In the genomic region with DNA sequence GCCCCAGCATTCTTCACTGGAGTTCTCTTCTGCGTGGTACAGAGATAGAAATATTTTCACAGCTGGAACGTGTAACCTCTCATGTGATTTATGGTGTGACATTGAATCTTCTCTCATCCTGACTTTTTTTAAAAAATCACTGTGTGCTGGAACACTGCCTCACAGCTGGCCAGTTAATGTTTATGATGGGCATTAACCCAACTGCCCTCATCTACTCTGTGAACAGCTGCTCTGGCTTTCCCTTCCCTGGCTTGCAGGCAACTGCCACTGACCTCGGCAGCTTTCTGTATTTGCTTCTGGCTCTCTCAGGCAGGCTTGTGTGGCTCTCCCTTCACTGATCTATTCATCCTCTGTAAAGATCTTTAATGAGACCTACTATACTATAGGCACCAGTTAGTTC, we compare ENCODE assay signal across 13 mouse cellular contexts.
DNase-seq lines count a peak whose midpoint lies in the region; ATAC-seq and TF ChIP-seq lines count a peak whose summit lies in the region.
"Had no signal": no experiment of that assay in that cellular context is flagged by ENCODE, and none has a peak within 500 bp of the region (broad histone marks: within the 10 kb centered on the region; RNA-seq: fewer than 3 reads in every experiment).

No protein-coding gene starts in this region.

- no peak for TF ChIP-seq POLR2A in limb, embryonic 14.5 days (IDR thresholded peaks at IDR 0.05; ENCODE audit: borderline replicate concordance, extremely low read depth, insufficient read depth, insufficient read length)

- WGBS in limb, embryonic 14.5 days = 5% methylated on average over 3 of the region's 3 CpGs
- WGBS in midbrain, embryonic 13.5 days = 70% methylated on average over 3 of the region's 3 CpGs

- ATAC-seq in limb, embryonic 14.5 days (ENCODE audit: low FRiP score, low read depth) = peak; percentile 74; the same call in 1 of the 2 replicates
- no peak for ATAC-seq in midbrain, embryonic 13.5 days
- no peak for ATAC-seq in erythroblast, adult 5-6 weeks (replicated peaks; ENCODE audit: low FRiP score, poor library complexity, severe bottlenecking)
- ATAC-seq: forebrain, embryonic 14.5 days; midbrain, embryonic 16.5 days had no signal

- no peaks in the 10 kb centered on the region for H3K4me1 ChIP-seq in limb, embryonic 14.5 days (ENCODE audit: control insufficient read depth, insufficient read depth, low read length)
- H3K4me1 ChIP-seq in midbrain, embryonic 13.5 days (replicated peaks) = no peaks in the 10 kb centered on the region
- H3K4me1 ChIP-seq: liver, embryonic 13.5 days had no signal

- H3K9me3 ChIP-seq in limb, embryonic 14.5 days (ENCODE audit: control insufficient read depth, low read length) = no peaks in the 10 kb centered on the region
- H3K9me3 ChIP-seq in midbrain, embryonic 13.5 days = no peaks in the 10 kb centered on the region
- H3K9me3 ChIP-seq: liver, embryonic 13.5 days had no signal

- H3K9ac ChIP-seq in limb, embryonic 14.5 days (ENCODE audit: low read depth, low read length, severe bottlenecking) = no peak overlapping the region
- H3K9ac ChIP-seq in midbrain, embryonic 13.5 days (replicated peaks) = no peak overlapping the region
- H3K9ac ChIP-seq: liver, embryonic 13.5 days had no signal

- no peaks in the 10 kb centered on the region for H3K36me3 ChIP-seq in limb, embryonic 14.5 days (ENCODE audit: control insufficient read depth, insufficient read depth, low read length)
- H3K36me3 ChIP-seq in midbrain, embryonic 13.5 days = no peaks in the 10 kb centered on the region
- H3K36me3 ChIP-seq: liver, embryonic 13.5 days had no signal

- no peak overlapping the region for H3K4me3 ChIP-seq in limb, embryonic 14.5 days (replicated peaks; ENCODE audit: low read length)
- no peak overlapping the region for H3K4me3 ChIP-seq in midbrain, embryonic 13.5 days (replicated peaks)
- H3K4me3 ChIP-seq: liver, embryonic 13.5 days had no signal

- H3K27me3 ChIP-seq in limb, embryonic 14.5 days (ENCODE audit: control insufficient read depth, insufficient read depth, low read length) = no peaks in the 10 kb centered on the region
- no peaks in the 10 kb centered on the region for H3K27me3 ChIP-seq in midbrain, embryonic 13.5 days
- H3K27me3 ChIP-seq: liver, embryonic 13.5 days had no signal

- no peak overlapping the region for H3K4me2 ChIP-seq in limb, embryonic 14.5 days (replicated peaks; ENCODE audit: low read depth, low read length, severe bottlenecking)
- H3K4me2 ChIP-seq in midbrain, embryonic 13.5 days (replicated peaks) = no peak overlapping the region
- H3K4me2 ChIP-seq: liver, embryonic 13.5 days had no signal

- no peak overlapping the region for H3K27ac ChIP-seq in limb, embryonic 14.5 days (replicated peaks; ENCODE audit: low read depth, low read length)
- no peak overlapping the region for H3K27ac ChIP-seq in midbrain, embryonic 13.5 days
- H3K27ac ChIP-seq: liver, embryonic 13.5 days had no signal

- DNase-seq in gastrocnemius, postnatal 25 days = peak; percentile 5
- DNase-seq in gastrocnemius, adult 18-20 months (ENCODE audit: low spot score) = no peak
- peak; percentile 5 for DNase-seq in urinary bladder, postnatal 14 days (ENCODE audit: low spot score)
- no peak for DNase-seq in urinary bladder, adult 2 months (ENCODE audit: low spot score)
- peak; percentile 52 for DNase-seq in limb, embryonic 14.5 days (ENCODE audit: low spot score)
- no peak for DNase-seq in cerebellum, adult 11-12 months
- DNase-seq: adrenal gland, postnatal 36 days; cerebellum, postnatal 14 days; liver, embryonic 13.5 days had no signal

Comparison
In these comparisons a context has a peak if more than half of its experiments do, and no peak if none do; other contexts are left out.
1. DNase-seq: peak in gastrocnemius, postnatal 25 days (single experiment), urinary bladder, postnatal 14 days (single experiment) and limb, embryonic 14.5 days (single experiment); none in gastrocnemius, adult 18-20 months (single experiment), urinary bladder, adult 2 months (single experiment) and cerebellum, adult 11-12 months (single experiment).